Mouse (Mus musculus): ENCODE data around the gene Ckap2. TPM values are rescaled to one million over a fixed set of nuclear protein-coding genes. Genes with fewer than 3 reads are reported as not detected.

Gene Ckap2
- total and polyA plus RNA-seq, 3 experiments = 19.5 to 48.8 (median 31.3) TPM

DNA sequence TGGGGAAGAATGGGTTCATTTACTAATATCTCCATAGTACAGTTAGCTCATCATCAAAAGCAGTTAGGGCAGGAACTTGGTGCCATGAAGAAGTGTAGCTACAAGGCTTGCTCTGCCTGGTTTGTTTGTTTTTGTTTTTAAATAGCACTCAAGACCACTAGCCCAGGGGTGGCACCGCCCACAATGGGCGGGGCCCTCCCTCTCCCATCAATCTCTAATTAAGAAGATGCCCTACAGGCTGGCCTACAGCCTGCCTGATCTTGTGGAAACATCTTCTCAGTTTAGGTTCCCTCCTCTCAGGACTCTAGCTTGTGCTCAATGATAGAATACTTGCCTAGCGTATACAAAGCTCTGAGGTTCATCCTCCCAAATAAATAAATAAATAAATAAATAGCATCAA, 735 bp downstream of the Ckap2 start:
- Histone ChIP-seq H3K9ac (ENCODE audit: insufficient read depth, low read depth) (peak overlapping the region; percentile 75), H3K27ac (ENCODE audit: insufficient read depth, low read depth) (no peak overlapping the region), H3K36me3 (replicated peaks in 1 of 2; ENCODE audit: control insufficient read depth in 1 of 2, insufficient read depth in 1 of 2, low read length in 1 of 2) (peaks cover 0 to 18% of the 10 kb centered on the region in 2 experiments), H3K27me3 (replicated peaks) (peaks cover 31% of the 10 kb centered on the region), H3K79me2 (replicated peaks; ENCODE audit: control insufficient read depth, extremely low read depth, insufficient read depth, poor library complexity, severe bottlenecking) (peaks cover 10% of the 10 kb centered on the region; the same call in 1 of the 2 replicates), H3K4me3 (replicated peaks in 1 of 3; ENCODE audit: low read depth in 2 of 3, low read length in 2 of 3, poor library complexity in 1 of 3) (peak overlapping the region; percentile 66 to 80 (median 77)), H3K4me2 (ENCODE audit: insufficient read depth, low read depth, poor library complexity, severe bottlenecking) (peak overlapping the region; percentile 79), H3K9me3 (replicated peaks; ENCODE audit: low read length) (no peaks in the 10 kb centered on the region), H3K4me1 (ENCODE audit: control insufficient read depth in 1 of 2, insufficient read depth in 2 of 2) (peaks cover 3 to 11% of the 10 kb centered on the region in 2 experiments; a peak in 3 of 4 replicates)
- no peak for TF ChIP-seq USF1 (IDR thresholded peaks at IDR 0.05; ENCODE audit: low read depth, low read length)
- TF ChIP-seq SMC3 (IDR thresholded peaks at IDR 0.05; ENCODE audit: low read depth, low read length) = no peak
- no peak for TF ChIP-seq SIN3A (IDR thresholded peaks at IDR 0.05; ENCODE audit: low read length)
- TF ChIP-seq MAZ (IDR thresholded peaks at IDR 0.05; ENCODE audit: low read depth, low read length) = 0 out of 2 replicates have a peak, but pooled peaks have one; percentile 17
- no peak for TF ChIP-seq ELF1 (IDR thresholded peaks at IDR 0.05; ENCODE audit: low read depth, low read length)
- no peak for TF ChIP-seq NELFE (IDR thresholded peaks at IDR 0.05; ENCODE audit: low read depth, low read length)
- no peak for TF ChIP-seq EP300 (IDR thresholded peaks at IDR 0.05; ENCODE audit: low read length)
- no peak for TF ChIP-seq CTCF (conservative IDR thresholded peaks at IDR 0.05 in 1 of 2, IDR thresholded peaks at IDR 0.05 in 1 of 2; ENCODE audit: low read depth in 2 of 2, low read length in 2 of 2)
- TF ChIP-seq TCF12 (IDR thresholded peaks at IDR 0.05; ENCODE audit: low read depth, low read length) = no peak
- peak; percentile 61 for DNase-seq (ENCODE audit: extremely low read depth)
- in situ Hi-C loops (cut with MboI; ENCODE audit: low pct_ligation_motif_present, low pct_unique_long_range_greater_than_20kb, low sequenced_read_pairs) (no loop called here), dilution Hi-C loops (cut with MboI; ENCODE audit: extremely low pct_ligation_motif_present, extremely low pct_unique_long_range_greater_than_20kb, low sequenced_read_pairs) (no loop called here)

- H3K9me3 ChIP-seq (replicated peaks; ENCODE audit: low read length) = peaks cover 8% of the 10 kb centered on the region
- H3K79me2 ChIP-seq (replicated peaks; ENCODE audit: control insufficient read depth, extremely low read depth, insufficient read depth, poor library complexity, severe bottlenecking) = no peaks in the 10 kb centered on the region
- dilution Hi-C loops (cut with MboI; ENCODE audit: extremely low pct_ligation_motif_present, extremely low pct_unique_long_range_greater_than_20kb, low sequenced_read_pairs) (no loop called here), in situ Hi-C loops (cut with MboI; ENCODE audit: low pct_ligation_motif_present, low pct_unique_long_range_greater_than_20kb, low sequenced_read_pairs) (no loop called here)
- H3K9ac ChIP-seq (ENCODE audit: insufficient read depth, low read depth) = no peak overlapping the region
- peaks cover 21 to 66% of the 10 kb centered on the region in 2 experiments for H3K36me3 ChIP-seq (replicated peaks in 1 of 2; ENCODE audit: control insufficient read depth in 1 of 2, insufficient read depth in 1 of 2, low read length in 1 of 2)
- no peak overlapping the region for H3K27ac ChIP-seq (ENCODE audit: insufficient read depth, low read depth)
- H3K27me3 ChIP-seq (replicated peaks) = no peaks in the 10 kb centered on the region
- no peak for TF ChIP-seq ZNF384 (IDR thresholded peaks at IDR 0.05; ENCODE audit: low read depth, low read length)
- no peak for TF ChIP-seq MAZ (IDR thresholded peaks at IDR 0.05; ENCODE audit: low read depth, low read length)
- no peak for TF ChIP-seq ELF1 (IDR thresholded peaks at IDR 0.05; ENCODE audit: low read depth, low read length)
- TF ChIP-seq EP300 (IDR thresholded peaks at IDR 0.05; ENCODE audit: low read length) = no peak
- no peak for TF ChIP-seq ETS1 (conservative IDR thresholded peaks at IDR 0.05; ENCODE audit: low read depth, low read length)
- TF ChIP-seq BHLHE40 (IDR thresholded peaks at IDR 0.05; ENCODE audit: low read depth, low read length) = no peak
- no peak for TF ChIP-seq SMC3 (IDR thresholded peaks at IDR 0.05; ENCODE audit: low read depth, low read length)
- TF ChIP-seq POLR2A (IDR thresholded peaks at IDR 0.05; ENCODE audit: low read depth, low read length) = no peak
- no peak for TF ChIP-seq MYC (IDR thresholded peaks at IDR 0.05; ENCODE audit: low read depth, low read length)
- no peak for TF ChIP-seq RCOR1 (conservative IDR thresholded peaks at IDR 0.05; ENCODE audit: low read depth, low read length)
- TF ChIP-seq CHD2 (IDR thresholded peaks at IDR 0.05; ENCODE audit: low read length) = no peak
- no peak for TF ChIP-seq TBP (conservative IDR thresholded peaks at IDR 0.05; ENCODE audit: low read depth, low read length)
- TF ChIP-seq POLR2AphosphoS2 (IDR thresholded peaks at IDR 0.05; ENCODE audit: low read depth, low read length) = no peak
- TF ChIP-seq CTCF (conservative IDR thresholded peaks at IDR 0.05 in 1 of 2, IDR thresholded peaks at IDR 0.05 in 1 of 2; ENCODE audit: low read depth in 2 of 2, low read length in 2 of 2) = no peak
- TF ChIP-seq HCFC1 (IDR thresholded peaks at IDR 0.05; ENCODE audit: low read depth, low read length) = no peak
- H3K4me1 ChIP-seq (ENCODE audit: control insufficient read depth in 1 of 2, insufficient read depth in 2 of 2) = no peaks in the 10 kb centered on the region
- H3K4me3 ChIP-seq (replicated peaks in 1 of 3; ENCODE audit: low read depth in 2 of 3, low read length in 2 of 3, poor library complexity in 1 of 3) = no peak overlapping the region
- DNase-seq (ENCODE audit: extremely low read depth) = no peak
- no peak overlapping the region for H3K4me2 ChIP-seq (ENCODE audit: insufficient read depth, low read depth, poor library complexity, severe bottlenecking)
Observed at GRCm38 (mm10) chr8:22175966-22176365, 9.7 kb downstream of the Ckap2 start.
